Mouse (Mus musculus) hindbrain, embryonic 16.5 days (tissue): ENCODE data around the gene 1700020A23Rik. TPM values are rescaled to one million over a fixed set of nuclear protein-coding genes. Genes with fewer than 3 reads are reported as not detected.

Experiments used
- ATAC-seq: fragments of 200-750 bp; cut with Nextera tagmentation; 2 replicates; pipeline ENCODE4 v1.8.0; 2017; ENCODE audit warnings: moderate TSS enrichment, moderate library complexity
- H3K27ac ChIP-seq: fragments of 300-500 bp; sonication (generic); 2 replicates; pipeline ENCODE4 v1.5.1; 2014; ENCODE audit warnings: low read depth, mild to moderate bottlenecking, control low read depth, low read length, moderate library complexity
- H3K27me3 ChIP-seq: fragments of 300-500 bp; sonication (generic); replicated peaks from 2 replicates; pipeline ENCODE4 v1.6.1; 2014; ENCODE audit warnings: low read length; ENCODE audit not compliant: control insufficient read depth, insufficient read depth
- H3K36me3 ChIP-seq: fragments of 300-500 bp; sonication (generic); 2 replicates; pipeline ENCODE4 v1.6.1; 2014; ENCODE audit warnings: mild to moderate bottlenecking, low read length, moderate library complexity, mixed read lengths; ENCODE audit not compliant: control insufficient read depth, insufficient read depth
- H3K4me1 ChIP-seq: fragments of 300-500 bp; sonication (generic); 2 replicates; pipeline ENCODE4 v1.6.1; 2014; ENCODE audit warnings: low read depth, low read length; ENCODE audit not compliant: control insufficient read depth, insufficient read depth
- H3K4me2 ChIP-seq: fragments of 300-500 bp; sonication (generic); 2 replicates; pipeline ENCODE4 v1.6.1; 2014; ENCODE audit warnings: mild to moderate bottlenecking, low read length, control low read depth, moderate library complexity
- H3K4me3 ChIP-seq: fragments of 300-500 bp; sonication (generic); 2 replicates; pipeline ENCODE4 v1.5.1; 2014; ENCODE audit warnings: mild to moderate bottlenecking, low read length, control low read depth, moderate library complexity
- H3K9ac ChIP-seq: fragments of 300-500 bp; sonication (generic); 2 replicates; pipeline ENCODE4 v1.6.1; 2014; ENCODE audit warnings: low read depth, mild to moderate bottlenecking, control low read depth, low read length, moderate library complexity
- H3K9me3 ChIP-seq: fragments of 300-500 bp; sonication (generic); 2 replicates; pipeline ENCODE4 v1.6.1; 2014; ENCODE audit warnings: mild to moderate bottlenecking, low read length, moderate library complexity; ENCODE audit not compliant: control insufficient read depth
- WGBS: fragments of 180-500 bp; shearing (Covaris S2); extraction: QIAGEN DNeasy Blood & Tissue Kit; methylation state at CpG from one replicate; pipeline ENCODE4 v1.1.7; 2014; 5-methylcytosine and 5-hydroxymethylcytosine counted together
- polyA plus RNA-seq: library from polyadenylated mRNA; unstranded; fragments of >200 nt; fragmentation: Nextera tagmentation; extraction: Ambion mirVana; gene quantifications from 2 replicates; pipeline ENCODE4 v1.2.1, GENCODE M21; 2015

Gene 1700020A23Rik
- polyA plus RNA-seq, 1 experiment from 2014 or later: 0.30 TPM

DNA sequence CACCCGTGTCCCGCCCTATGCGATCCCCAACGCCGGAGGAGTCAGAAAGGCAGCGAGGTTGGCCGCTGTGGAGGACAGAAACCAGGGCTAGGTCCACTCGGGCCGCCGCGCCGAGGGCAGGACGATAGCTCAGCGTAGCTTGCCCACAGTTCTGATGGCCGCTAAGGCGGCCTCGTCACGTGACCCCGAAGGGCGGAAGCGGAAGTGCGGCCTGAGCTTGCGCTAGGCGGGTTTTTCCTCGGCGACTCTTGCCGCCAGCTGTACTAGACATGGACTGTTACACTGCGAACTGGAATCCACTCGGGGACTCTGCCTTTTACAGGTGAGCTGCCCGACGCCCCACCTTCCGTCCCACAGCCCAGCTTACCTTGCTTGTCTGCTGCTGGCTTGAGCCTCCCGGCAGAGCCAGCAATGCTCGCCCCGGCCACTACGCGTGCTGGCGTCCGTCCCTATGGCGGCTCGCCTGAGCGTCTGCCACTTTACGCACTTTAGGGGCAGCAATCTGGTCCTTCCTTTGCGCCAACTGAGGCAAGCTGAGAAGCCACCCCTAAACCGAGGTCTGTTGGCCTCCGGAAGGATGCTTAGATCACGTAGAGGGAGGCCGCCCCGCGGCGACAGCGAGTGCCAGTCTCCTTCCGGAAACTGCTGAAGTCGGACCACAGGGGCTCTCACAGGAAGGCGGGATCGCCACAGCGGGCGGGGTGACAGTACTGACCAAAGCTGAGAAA is 19.2 kb downstream of the 1700020A23Rik start, which contains the start of the genes Vps16 and Pced1a:
TSS of gene Vps16 (plus strand) at position 214 of the 728 bp plus-strand sequence.
TSS of gene Pced1a (minus strand) at position 576 of the 728 bp plus-strand sequence.
- Histone ChIP-seq H3K27me3 (no peaks in the 10 kb centered on the region), H3K4me3 (peak within 1 kb of the TSS; percentile 90), H3K27ac (peak within 1 kb of the TSS; percentile 97), H3K4me1 (peaks cover 26% of the 10 kb centered on the region), H3K36me3 (no peaks in the 10 kb centered on the region), H3K9ac (peak within 1 kb of the TSS; percentile 85), H3K9me3 (no peaks in the 10 kb centered on the region), H3K4me2 (peak within 1 kb of the TSS; percentile 84)
- WGBS: under 1% methylated on average over 58 of the region's 58 CpGs
- peak; percentile 96 for ATAC-seq

DNA sequence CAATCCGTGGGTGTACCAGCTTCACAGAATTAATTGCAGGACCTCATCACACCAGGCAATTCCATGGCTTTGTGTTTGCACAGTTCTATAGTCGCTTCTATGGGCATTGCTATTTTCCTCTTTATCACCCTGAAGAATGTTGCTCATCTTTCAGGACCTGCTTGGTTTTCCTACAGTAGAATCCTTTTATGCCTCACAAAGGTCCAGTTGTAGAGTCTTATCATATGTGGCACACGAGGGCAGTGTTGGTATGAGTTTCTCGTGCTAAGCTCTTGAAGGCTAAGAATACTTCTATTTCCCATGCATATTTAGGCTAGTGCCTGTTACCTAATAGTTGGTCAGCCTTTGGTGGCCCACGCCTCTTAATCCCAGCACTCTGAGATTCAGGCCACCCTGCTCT is 20.1 kb downstream of the 1700020A23Rik start:
- Histone ChIP-seq H3K27me3 (no peaks in the 10 kb centered on the region), H3K36me3 (no peaks in the 10 kb centered on the region), H3K4me1 (peaks cover 26% of the 10 kb centered on the region), H3K9me3 (no peaks in the 10 kb centered on the region), H3K9ac (peak overlapping the region; percentile 85), H3K4me3 (peak overlapping the region; percentile 90), H3K4me2 (peak overlapping the region; percentile 84), H3K27ac (peak overlapping the region; percentile 97)
- no peak for ATAC-seq
- 38% methylated on average over 5 of the region's 5 CpGs for WGBS

DNA sequence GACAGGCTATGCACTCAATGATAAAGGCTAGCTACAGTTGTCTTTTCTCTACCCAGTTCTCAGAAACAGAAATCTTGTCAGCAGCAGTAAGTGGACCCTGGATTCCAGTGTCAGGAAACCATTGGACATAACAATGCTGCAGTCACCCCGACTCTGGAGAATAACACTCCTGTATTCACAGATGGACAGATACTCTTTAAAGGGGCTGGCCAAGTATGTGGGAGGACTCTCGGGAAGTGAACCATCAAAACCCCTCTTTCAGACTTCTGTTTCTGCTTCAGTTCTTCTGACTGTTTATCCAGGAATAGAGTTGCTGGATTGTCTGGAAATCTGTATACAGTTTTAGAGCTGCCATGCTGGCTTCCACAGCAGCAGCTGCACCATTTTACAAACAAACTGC is 24.8 kb downstream of the 1700020A23Rik start:
- H3K4me1 ChIP-seq: peaks cover 11% of the 10 kb centered on the region
- 50% methylated on average over 2 of the region's 2 CpGs for WGBS
- H3K4me3 ChIP-seq: no peak overlapping the region
- ATAC-seq: no peak
- no peak overlapping the region for H3K4me2 ChIP-seq
- H3K36me3 ChIP-seq: no peaks in the 10 kb centered on the region
- H3K9ac ChIP-seq: no peak overlapping the region
- no peak overlapping the region for H3K27ac ChIP-seq
- H3K9me3 ChIP-seq: no peaks in the 10 kb centered on the region
- no peaks in the 10 kb centered on the region for H3K27me3 ChIP-seq

DNA sequence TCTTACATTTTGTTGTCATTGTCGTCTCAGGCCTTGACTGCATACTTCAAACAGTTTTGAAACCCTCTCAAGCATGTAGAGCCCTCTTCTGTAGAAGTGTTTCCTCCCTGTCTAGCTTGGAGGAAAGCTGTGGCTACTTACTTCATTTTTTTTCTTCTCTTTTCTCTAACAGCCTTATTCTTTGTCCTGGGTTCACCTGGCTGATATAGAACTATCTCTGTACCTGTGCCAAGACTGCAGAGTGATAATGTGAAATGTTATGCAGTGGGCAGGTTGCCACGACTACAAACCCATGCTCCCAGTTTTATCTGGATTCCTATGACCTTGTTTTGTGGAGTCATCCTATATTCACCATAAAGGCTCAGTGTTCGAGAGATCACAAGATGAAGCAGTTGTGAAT is 25.4 kb downstream of the 1700020A23Rik start:
- peaks cover 5% of the 10 kb centered on the region for H3K4me1 ChIP-seq
- H3K4me3 ChIP-seq: no peak overlapping the region
- no peaks in the 10 kb centered on the region for H3K27me3 ChIP-seq
- no peaks in the 10 kb centered on the region for H3K9me3 ChIP-seq
- 88% methylated on average over 3 of the region's 3 CpGs for WGBS
- no peak overlapping the region for H3K9ac ChIP-seq
- no peak overlapping the region for H3K27ac ChIP-seq
- no peak overlapping the region for H3K4me2 ChIP-seq
- ATAC-seq: no peak
- no peaks in the 10 kb centered on the region for H3K36me3 ChIP-seq

DNA sequence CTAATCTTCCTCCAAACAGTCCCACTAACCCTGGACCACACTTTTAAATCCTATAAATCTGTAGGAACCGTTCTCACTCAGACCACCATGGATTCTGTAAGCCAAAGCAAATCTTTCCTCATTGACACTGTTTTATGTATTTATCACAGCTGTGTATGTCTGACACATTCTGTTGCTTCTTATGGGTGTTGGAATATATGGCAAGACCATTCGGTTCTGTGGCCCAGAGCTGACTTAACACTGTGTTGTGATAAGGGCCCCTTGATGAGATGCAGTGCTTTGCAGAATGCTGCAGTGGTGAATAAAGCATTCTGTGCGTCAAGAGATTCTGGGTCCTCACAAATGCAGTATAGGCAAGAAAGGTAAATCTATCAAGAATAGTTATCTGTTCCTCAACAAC is 27.1 kb downstream of the 1700020A23Rik start:
- Histone ChIP-seq H3K4me2 (no peak overlapping the region), H3K27me3 (no peaks in the 10 kb centered on the region), H3K27ac (no peak overlapping the region), H3K36me3 (no peaks in the 10 kb centered on the region), H3K4me3 (no peak overlapping the region), H3K9ac (no peak overlapping the region), H3K4me1 (no peaks in the 10 kb centered on the region), H3K9me3 (no peaks in the 10 kb centered on the region)
- ATAC-seq: no peak
- 96% methylated on average over 3 of the region's 3 CpGs for WGBS

DNA sequence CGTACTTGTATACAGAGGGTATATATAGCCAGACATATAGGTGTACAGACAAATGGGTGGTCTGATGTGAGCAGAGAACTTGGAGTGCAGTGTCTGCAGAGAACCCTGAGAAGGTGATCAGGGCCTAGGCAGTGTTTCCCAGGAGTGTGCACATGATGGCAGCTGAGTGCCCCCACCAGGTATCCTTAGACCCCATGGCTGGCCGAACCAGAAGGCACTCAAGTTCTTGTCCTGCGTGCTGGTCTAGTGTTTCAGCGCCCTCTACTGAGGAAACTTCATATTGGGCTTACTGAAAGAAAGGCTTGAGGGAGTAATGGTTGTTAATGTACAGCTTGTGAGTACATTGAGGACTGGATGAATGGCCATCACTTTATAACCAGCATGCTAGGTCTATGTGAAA is 28.1 kb downstream of the 1700020A23Rik start:
- peak; percentile 67 for ATAC-seq
- no peak overlapping the region for H3K27ac ChIP-seq
- no peaks in the 10 kb centered on the region for H3K9me3 ChIP-seq
- no peaks in the 10 kb centered on the region for H3K4me1 ChIP-seq
- H3K27me3 ChIP-seq: no peaks in the 10 kb centered on the region
- no peak overlapping the region for H3K9ac ChIP-seq
- no peak overlapping the region for H3K4me3 ChIP-seq
- 23% methylated on average over 4 of the region's 4 CpGs for WGBS
- H3K4me2 ChIP-seq: no peak overlapping the region
- peaks cover 4% of the 10 kb centered on the region for H3K36me3 ChIP-seq

DNA sequence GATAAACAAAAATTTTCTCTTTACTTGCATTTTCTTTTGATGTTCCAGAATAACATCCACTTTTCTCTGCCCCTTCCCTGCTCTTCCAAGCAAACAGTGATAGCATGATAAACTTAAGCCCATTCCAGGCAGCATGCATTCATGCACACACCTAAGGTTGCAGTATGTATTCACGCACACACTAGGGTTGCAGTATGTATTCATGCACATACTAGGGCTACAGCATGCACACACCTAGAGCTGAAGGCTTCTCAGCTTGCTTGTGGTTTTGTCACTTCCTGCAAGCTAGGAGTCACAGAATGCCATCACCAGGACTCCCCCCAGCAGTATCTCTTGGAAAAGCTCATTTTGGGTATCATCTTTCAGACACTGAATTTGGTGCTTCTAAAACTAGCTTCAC is 31.7 kb downstream of the 1700020A23Rik start:
- 94% methylated on average over 1 of the region's 1 CpGs for whole genome bisulfite sequencing
- no peak overlapping the region for H3K4me2 ChIP-seq
- H3K36me3 ChIP-seq: peaks cover 29% of the 10 kb centered on the region
- no peak overlapping the region for H3K4me3 ChIP-seq
- H3K4me1 ChIP-seq: no peaks in the 10 kb centered on the region
- no peak for ATAC-seq
- no peaks in the 10 kb centered on the region for H3K27me3 ChIP-seq
- no peak overlapping the region for H3K27ac ChIP-seq
- H3K9ac ChIP-seq: no peak overlapping the region
- no peaks in the 10 kb centered on the region for H3K9me3 ChIP-seq

DNA sequence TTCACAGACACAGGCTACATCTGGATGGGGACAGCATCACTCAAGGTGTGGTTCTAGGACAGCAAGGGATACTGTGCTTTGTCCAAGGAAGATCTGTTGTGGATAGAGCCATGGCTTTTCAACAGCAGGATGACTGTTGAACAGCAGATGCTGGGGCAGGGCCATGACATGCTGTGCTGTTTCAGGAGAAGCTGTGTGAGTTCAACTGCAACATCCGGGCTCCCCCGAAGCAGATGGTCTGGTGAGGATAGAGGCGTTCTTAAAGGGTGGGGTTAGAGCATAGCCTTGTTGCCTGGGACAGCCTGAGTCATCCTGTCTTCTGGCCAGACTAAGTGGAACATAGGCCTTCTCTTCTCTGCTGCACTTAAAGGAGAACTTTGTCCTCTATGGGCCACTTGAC is 33.8 kb downstream of the 1700020A23Rik start:
- Histone ChIP-seq H3K36me3 (peaks cover 37% of the 10 kb centered on the region), H3K9me3 (no peaks in the 10 kb centered on the region), H3K27ac (no peak overlapping the region), H3K4me2 (no peak overlapping the region), H3K9ac (no peak overlapping the region), H3K27me3 (no peaks in the 10 kb centered on the region), H3K4me3 (no peak overlapping the region), H3K4me1 (no peaks in the 10 kb centered on the region)
- WGBS: 92% methylated on average over 3 of the region's 3 CpGs
- ATAC-seq: no peak

DNA sequence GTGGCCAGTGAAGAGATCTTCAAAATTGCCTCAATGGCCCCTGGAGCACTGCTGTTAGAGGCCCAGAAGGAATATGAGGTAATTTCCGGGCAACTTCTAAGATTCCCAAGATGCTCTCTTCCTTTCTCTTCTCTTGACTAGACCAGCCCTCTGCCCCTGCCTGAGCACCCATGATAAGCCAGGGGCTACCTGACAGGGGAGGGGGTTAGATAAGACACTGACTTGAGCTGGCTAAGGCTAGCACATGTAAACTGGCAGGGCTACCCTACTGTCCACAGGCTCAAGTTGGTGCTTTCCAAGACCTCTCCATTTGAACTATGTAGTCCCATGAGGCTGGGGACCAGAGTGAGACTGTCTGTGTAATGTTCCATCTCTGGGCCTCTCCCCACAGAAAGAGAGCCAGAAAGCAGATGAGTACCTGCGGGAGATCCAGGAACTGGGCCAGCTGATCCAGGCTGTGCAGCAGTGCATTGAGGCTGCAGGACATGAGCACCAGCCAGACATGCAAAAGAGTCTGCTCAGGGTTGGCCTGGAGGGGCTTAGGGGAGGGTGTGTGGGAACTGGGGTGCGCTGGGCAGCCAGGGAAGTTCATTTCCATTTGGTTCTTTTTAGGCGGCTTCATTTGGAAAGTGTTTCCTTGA is 34.9 kb downstream of the 1700020A23Rik start:
- no peak overlapping the region for H3K27ac ChIP-seq
- H3K27me3 ChIP-seq: no peaks in the 10 kb centered on the region
- H3K9me3 ChIP-seq: no peaks in the 10 kb centered on the region
- WGBS: 93% methylated on average over 4 of the region's 4 CpGs
- no peak for ATAC-seq
- H3K4me1 ChIP-seq: no peaks in the 10 kb centered on the region
- no peak overlapping the region for H3K4me3 ChIP-seq
- peaks cover 41% of the 10 kb centered on the region for H3K36me3 ChIP-seq
- no peak overlapping the region for H3K9ac ChIP-seq
- H3K4me2 ChIP-seq: no peak overlapping the region
